Mouse (Mus musculus): Measurements from ENCODE around the gene Efcab2. TPM values are rescaled to one million over a fixed set of nuclear protein-coding genes. Genes with fewer than 3 reads are reported as not detected.
A peak's percentile ranks its signal among the peaks of the same experiment; 100 is the strongest.

Gene Efcab2
- polyA plus RNA-seq, 1 experiment from 2014 or later = 7.9 TPM

DNA sequence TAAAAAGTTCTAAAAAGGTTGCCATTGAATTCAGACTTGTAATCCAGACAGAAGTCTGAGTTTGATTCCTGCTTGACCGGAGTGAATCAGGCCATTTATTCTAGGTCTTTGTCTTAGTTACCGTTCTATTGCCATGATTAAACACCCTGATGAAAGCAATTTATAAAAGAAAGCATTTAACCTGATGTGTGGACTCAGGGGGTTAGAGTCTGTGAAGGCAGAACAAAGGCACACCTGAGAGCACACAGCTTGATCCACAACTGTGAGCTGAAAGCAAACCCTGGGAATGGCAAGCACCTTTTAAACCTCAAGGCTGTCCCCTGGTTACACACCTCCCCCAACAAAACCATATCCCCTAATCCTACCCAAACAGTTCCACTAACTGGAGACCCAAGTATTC is 90.3 kb downstream of the Efcab2 start:
- Histone ChIP-seq H3K27me3 (ENCODE audit: low read depth, poor library complexity, severe bottlenecking) (no peaks in the 10 kb centered on the region), H3K9me3 (replicated peaks) (no peaks in the 10 kb centered on the region), H3K4me3 (no peak overlapping the region), H3K4me1 (no peaks in the 10 kb centered on the region), H3K27ac (replicated peaks) (no peak overlapping the region), H3K36me3 (no peaks in the 10 kb centered on the region)
- WGBS = 82% methylated on average over 2 of the region's 2 CpGs
- DNase-seq (ENCODE audit: low spot score) = no peak

DNA sequence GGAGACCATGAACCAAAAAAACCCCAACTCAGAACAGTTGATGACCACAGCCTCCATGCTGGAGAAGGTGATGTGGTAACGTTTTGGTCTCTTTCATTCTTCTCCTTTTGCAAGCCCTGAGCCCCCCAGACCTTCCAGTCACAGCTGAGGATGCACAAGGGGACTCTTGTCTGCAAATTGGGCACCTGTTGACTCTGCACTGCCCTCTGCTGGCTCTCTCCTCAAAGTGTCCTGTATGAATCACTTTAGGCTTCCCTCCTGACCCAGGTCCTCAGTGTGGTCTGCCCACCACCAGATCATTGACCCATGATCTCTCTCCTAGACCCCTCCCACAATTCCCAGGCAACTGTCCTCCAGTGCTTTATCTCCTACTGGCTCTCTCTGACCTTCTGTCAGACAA is 91.0 kb downstream of the Efcab2 start:
- DNase-seq (ENCODE audit: low spot score) = no peak
- H3K4me3 ChIP-seq = no peak overlapping the region
- no peaks in the 10 kb centered on the region for H3K36me3 ChIP-seq
- WGBS = 58% methylated on average over 1 of the region's 1 CpGs
- no peaks in the 10 kb centered on the region for H3K9me3 ChIP-seq (replicated peaks)
- H3K27me3 ChIP-seq (ENCODE audit: low read depth, poor library complexity, severe bottlenecking) = no peaks in the 10 kb centered on the region
- no peak overlapping the region for H3K27ac ChIP-seq (replicated peaks)
- no peaks in the 10 kb centered on the region for H3K4me1 ChIP-seq

DNA sequence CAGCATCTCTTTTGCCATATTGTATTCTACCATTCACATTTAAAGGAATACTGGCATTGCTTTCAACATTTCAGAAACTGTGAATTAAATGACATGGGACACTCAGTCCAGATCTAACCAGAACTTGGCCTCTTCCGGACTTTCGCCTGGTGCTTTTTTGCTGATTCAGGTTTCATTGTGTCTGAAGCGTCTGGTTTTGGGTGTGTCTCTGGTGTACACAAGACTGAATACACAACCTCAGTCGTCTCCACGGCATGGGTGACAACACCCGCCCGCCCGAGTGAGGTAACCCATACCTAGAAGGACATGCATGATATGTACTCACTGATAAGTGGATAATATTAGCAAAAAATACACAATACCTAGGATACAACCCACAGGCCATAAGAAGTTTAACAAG is 101.1 kb downstream of the Efcab2 start:
- 91% methylated on average over 8 of the region's 8 CpGs for WGBS
- Histone ChIP-seq H3K4me3 (no peak overlapping the region), H3K27ac (replicated peaks) (no peak overlapping the region), H3K9me3 (replicated peaks) (no peaks in the 10 kb centered on the region), H3K4me1 (peaks cover under 1% of the 10 kb centered on the region), H3K36me3 (no peaks in the 10 kb centered on the region), H3K27me3 (ENCODE audit: low read depth, poor library complexity, severe bottlenecking) (no peaks in the 10 kb centered on the region)
- DNase-seq (ENCODE audit: low spot score) = no peak

DNA sequence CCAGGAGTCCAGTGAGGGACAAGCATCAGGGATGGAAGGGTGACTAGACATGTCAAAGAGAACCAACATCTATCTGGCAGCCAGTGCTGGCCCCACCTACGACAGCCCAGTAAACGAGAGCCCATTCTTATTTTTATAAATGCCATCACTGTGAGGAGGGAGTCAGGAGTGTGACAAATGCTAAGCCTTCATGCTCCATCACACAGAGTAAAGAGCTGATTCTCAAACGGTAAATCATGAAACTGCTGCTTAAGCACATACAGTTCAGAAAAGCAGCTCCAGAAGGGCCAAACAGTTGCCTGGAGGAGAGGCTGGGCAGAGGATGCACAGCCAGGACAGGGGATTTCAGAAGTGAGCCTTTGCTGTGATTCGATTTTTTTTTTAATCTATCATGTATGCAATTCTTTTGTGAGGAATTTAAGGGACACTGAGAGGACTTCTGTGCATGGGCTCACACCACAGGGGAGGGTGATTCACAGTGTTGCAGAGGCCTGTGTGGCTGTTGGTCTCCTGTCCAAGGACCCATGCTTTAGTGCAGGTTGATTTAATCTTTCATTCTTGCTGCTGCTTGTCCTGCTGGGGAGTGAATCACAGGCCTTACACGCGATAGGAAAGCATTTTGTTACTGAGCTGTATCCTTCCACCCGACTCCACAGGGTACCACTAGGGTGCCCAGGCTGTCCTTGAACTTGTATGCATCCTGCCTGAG is 106.6 kb downstream of the Efcab2 start:
- 51% methylated on average over 7 of the region's 7 CpGs for WGBS
- no peak for DNase-seq (ENCODE audit: low spot score)

DNA sequence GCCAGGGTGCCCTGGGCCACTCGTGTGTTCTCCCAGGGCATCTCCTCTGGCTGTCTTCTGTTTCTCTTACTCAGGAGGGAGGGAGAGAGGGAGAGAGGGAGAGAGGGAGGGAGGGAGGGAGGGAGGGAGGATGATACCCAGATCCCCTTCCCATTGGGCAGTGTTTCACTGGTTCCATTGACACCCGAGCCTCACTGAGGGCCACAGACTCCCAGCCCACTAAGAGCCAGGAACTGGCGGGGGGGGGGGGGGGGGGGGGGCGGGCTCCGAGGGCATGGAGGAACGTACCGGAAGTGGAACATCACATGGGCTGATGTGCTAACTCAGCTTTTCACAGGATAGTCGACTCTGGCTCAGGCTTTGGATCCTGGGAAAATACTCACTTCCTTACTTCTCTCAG is 108.1 kb downstream of the Efcab2 start:
- 53% methylated on average over 7 of the region's 8 CpGs for WGBS
- no peak overlapping the region for H3K27ac ChIP-seq (replicated peaks)
- DNase-seq (ENCODE audit: low spot score) = no peak
- H3K36me3 ChIP-seq = no peaks in the 10 kb centered on the region
- H3K27me3 ChIP-seq (ENCODE audit: low read depth, poor library complexity, severe bottlenecking) = no peaks in the 10 kb centered on the region
- no peak overlapping the region for H3K4me3 ChIP-seq
- H3K9me3 ChIP-seq (replicated peaks) = no peaks in the 10 kb centered on the region
- H3K4me1 ChIP-seq = peaks cover 12% of the 10 kb centered on the region

More for the DNA sequence above, 106.6 kb downstream of the Efcab2 start:
- no peaks in the 10 kb centered on the region for H3K36me3 ChIP-seq
- H3K27ac ChIP-seq (replicated peaks) = 0 out of 2 replicates have a peak overlapping the region, but pooled peaks have one; percentile 23
- no peaks in the 10 kb centered on the region for H3K9me3 ChIP-seq (replicated peaks)
- peaks cover 12% of the 10 kb centered on the region for H3K4me1 ChIP-seq
- no peaks in the 10 kb centered on the region for H3K27me3 ChIP-seq (ENCODE audit: low read depth, poor library complexity, severe bottlenecking)
- H3K4me3 ChIP-seq = no peak overlapping the region

GRCm38 (mm10) chr1:178515839-178516238 is 110.0 kb downstream of the Efcab2 start:
- no peaks in the 10 kb centered on the region for H3K27me3 ChIP-seq (ENCODE audit: low read depth, poor library complexity, severe bottlenecking)
- H3K36me3 ChIP-seq = no peaks in the 10 kb centered on the region
- H3K9me3 ChIP-seq (replicated peaks) = no peaks in the 10 kb centered on the region
- no peak overlapping the region for H3K4me3 ChIP-seq
- no peak overlapping the region for H3K27ac ChIP-seq (replicated peaks)
- no peak for DNase-seq (ENCODE audit: low spot score)
- H3K4me1 ChIP-seq = peaks cover 12% of the 10 kb centered on the region
- 90% methylated on average over 2 of the region's 2 CpGs for WGBS

DNA sequence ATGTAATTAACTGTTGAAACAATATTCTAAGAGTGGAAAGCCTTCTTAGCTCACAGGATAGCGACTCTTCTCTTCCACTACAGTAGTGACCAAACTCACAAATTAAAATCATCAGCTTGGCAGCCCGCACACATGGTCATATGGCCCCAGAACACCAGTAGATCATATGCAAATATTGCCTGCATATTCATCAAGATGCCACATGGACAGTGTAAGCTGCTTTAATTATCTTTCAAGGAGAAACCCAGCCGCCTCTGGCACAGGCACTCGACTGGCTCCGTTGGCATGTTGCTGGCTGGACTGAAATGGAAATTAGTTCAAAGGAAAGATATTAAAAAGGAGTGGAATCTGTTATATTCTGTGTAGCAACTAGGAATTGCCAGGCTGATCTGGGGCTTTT is 116.5 kb downstream of the Efcab2 start:
- no peaks in the 10 kb centered on the region for H3K36me3 ChIP-seq
- H3K4me3 ChIP-seq = no peak overlapping the region
- no peak for DNase-seq (ENCODE audit: low spot score)
- peaks cover 2% of the 10 kb centered on the region for H3K27me3 ChIP-seq (ENCODE audit: low read depth, poor library complexity, severe bottlenecking)
- peaks cover 2% of the 10 kb centered on the region for H3K4me1 ChIP-seq
- H3K27ac ChIP-seq (replicated peaks) = no peak overlapping the region
- H3K9me3 ChIP-seq (replicated peaks) = no peaks in the 10 kb centered on the region
- 93% methylated on average over 5 of the region's 5 CpGs for WGBS

DNA sequence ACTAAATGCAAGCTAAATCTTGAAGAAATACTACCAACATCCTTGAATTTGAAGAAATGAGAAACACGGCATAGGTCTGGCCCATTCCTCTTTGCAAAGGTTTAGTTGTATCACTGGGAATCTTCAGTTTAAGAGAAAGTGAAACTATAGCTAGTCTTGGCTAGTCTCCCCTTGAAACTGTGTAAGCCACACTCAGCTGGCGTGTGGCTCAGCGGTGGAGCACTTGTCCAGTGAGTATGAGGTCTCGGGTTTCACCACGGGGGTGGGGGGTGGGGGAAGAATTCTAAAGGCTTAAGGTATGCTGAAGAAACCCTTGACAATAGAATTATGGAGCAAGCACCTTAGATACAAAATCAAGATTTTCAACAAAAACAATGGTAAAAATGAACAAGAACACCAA is 117.3 kb downstream of the Efcab2 start:
- Histone ChIP-seq H3K27ac (replicated peaks) (no peak overlapping the region), H3K27me3 (ENCODE audit: low read depth, poor library complexity, severe bottlenecking) (peaks cover 10% of the 10 kb centered on the region), H3K9me3 (replicated peaks) (no peaks in the 10 kb centered on the region), H3K36me3 (no peaks in the 10 kb centered on the region), H3K4me1 (peaks cover 10% of the 10 kb centered on the region), H3K4me3 (no peak overlapping the region)
- WGBS = 64% methylated on average over 5 of the region's 5 CpGs
- DNase-seq (ENCODE audit: low spot score) = no peak

DNA sequence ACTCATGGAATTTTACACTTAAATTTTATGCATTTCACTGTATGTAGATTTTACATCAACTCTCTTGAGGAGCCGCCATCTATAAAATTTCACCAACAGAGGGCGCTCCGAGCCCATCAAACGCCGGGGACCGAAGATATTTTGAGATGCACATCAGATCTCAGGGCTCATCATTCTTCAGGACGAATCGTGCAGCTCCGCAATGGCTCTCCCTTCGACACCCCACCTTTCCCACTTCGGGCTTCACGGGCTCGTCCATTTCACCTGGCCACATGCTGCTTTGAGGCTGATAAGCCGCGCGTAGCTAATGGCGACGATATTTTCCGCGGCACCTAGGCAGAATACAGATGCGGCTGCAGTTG is 121.3 kb downstream of the Efcab2 start:
- under 1% methylated on average over 21 of the region's 21 CpGs for WGBS
- no peaks in the 10 kb centered on the region for H3K36me3 ChIP-seq
- peak overlapping the region; percentile 75 for H3K4me3 ChIP-seq
- peaks cover 38% of the 10 kb centered on the region for H3K4me1 ChIP-seq
- no peak overlapping the region for H3K27ac ChIP-seq (replicated peaks)
- DNase-seq (ENCODE audit: low spot score) = peak; percentile 86
- peaks cover 49% of the 10 kb centered on the region for H3K27me3 ChIP-seq (ENCODE audit: low read depth, poor library complexity, severe bottlenecking)
- H3K9me3 ChIP-seq (replicated peaks) = no peaks in the 10 kb centered on the region

DNA sequence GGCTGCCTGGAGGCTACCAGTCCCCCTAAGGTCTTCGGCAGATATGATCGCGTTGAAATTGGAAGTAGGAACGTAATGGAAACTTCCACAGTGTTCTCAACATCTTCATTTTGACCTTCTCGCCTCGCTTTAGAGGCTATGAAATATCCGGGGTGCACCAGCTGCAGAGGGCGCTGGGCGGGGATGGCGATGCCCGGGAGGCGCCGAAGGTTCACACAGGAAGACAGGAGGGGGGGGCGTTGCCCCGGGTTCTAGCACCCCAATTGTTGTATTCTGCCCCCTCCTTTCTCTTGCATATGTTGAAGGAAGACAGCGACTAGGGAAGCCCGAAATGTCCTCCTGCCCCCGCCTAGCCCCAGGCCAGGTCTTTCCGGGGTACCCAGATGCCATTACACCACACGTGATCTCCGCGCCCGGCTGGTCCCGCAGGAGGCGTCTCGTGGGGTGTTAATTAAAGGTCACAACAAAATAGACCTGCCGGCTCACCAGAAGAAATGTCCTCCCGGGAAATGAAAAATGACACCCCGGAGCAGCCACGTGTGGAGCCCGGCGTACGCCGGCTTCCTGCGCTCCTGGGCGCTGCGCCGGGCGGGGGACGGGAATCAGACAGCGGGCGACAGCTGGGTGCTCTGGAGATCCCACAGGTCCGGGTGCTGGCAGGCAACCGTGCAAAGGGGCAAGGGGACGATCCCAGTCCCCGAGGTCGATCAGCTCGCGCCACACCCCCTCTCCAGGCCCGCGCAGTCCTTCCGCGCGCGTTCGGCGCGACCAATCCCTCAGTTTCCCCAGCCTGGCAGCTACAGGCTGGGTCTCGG is 121.9 kb downstream of the Efcab2 start:
- under 1% methylated on average over 59 of the region's 59 CpGs for WGBS
- Histone ChIP-seq H3K27me3 (ENCODE audit: low read depth, poor library complexity, severe bottlenecking) (peaks cover 55% of the 10 kb centered on the region), H3K36me3 (no peaks in the 10 kb centered on the region), H3K4me3 (peak overlapping the region; percentile 75), H3K4me1 (peaks cover 38% of the 10 kb centered on the region), H3K9me3 (replicated peaks) (no peaks in the 10 kb centered on the region), H3K27ac (replicated peaks) (peak overlapping the region; percentile 79)
- peak; percentile 51 for DNase-seq (ENCODE audit: low spot score)

GRCm38 (mm10) chr1:178528431-178529351 is 122.8 kb downstream of the Efcab2 start, which contains the start of gene Kif26b:
Kif26b (plus strand) TSS chr1:178529125.
- H3K4me3 ChIP-seq = peak within 1 kb of the TSS; percentile 75
- H3K9me3 ChIP-seq (replicated peaks) = no peaks in the 10 kb centered on the region
- peak; percentile 74 for DNase-seq (ENCODE audit: low spot score)
- H3K36me3 ChIP-seq = no peaks in the 10 kb centered on the region
- H3K27me3 ChIP-seq (ENCODE audit: low read depth, poor library complexity, severe bottlenecking) = peaks cover 55% of the 10 kb centered on the region
- under 1% methylated on average over 92 of the region's 92 CpGs for WGBS
- H3K4me1 ChIP-seq = peaks cover 38% of the 10 kb centered on the region
- peak within 1 kb of the TSS; percentile 79 for H3K27ac ChIP-seq (replicated peaks)

- peak; percentile 56 for DNase-seq (ENCODE audit: low spot score)
- Histone ChIP-seq H3K4me3 (peak overlapping the region; percentile 75), H3K36me3 (no peaks in the 10 kb centered on the region), H3K27ac (replicated peaks) (peak overlapping the region; percentile 79), H3K9me3 (replicated peaks) (no peaks in the 10 kb centered on the region), H3K4me1 (peaks cover 38% of the 10 kb centered on the region), H3K27me3 (ENCODE audit: low read depth, poor library complexity, severe bottlenecking) (peaks cover 55% of the 10 kb centered on the region)
- under 1% methylated on average over 38 of the region's 38 CpGs for WGBS
These were observed 123.8 kb downstream of the Efcab2 start for GRCm38 (mm10) chr1:178529512-178530300.

Measured in midbrain, embryonic 10.5 days (tissue).